Mouse (Mus musculus): Measurements from ENCODE around the gene Prdx5.

GRCm38 (mm10) chr19:6955424-6955823 is 45.5 kb upstream of the Prdx5 start:
- TF ChIP-seq TAL1 (conservative IDR thresholded peaks at IDR 0.05; ENCODE audit: low read depth, low read length) (no peak), CTCF (IDR thresholded peaks at IDR 0.05; ENCODE audit: low read depth, low read length) (no peak), GATA1 (IDR thresholded peaks at IDR 0.05; ENCODE audit: borderline replicate concordance, low read length) (no peak), GATA2 (IDR thresholded peaks at IDR 0.05; ENCODE audit: borderline replicate concordance, low read depth, low read length) (no peak)
